Mouse (Mus musculus): ENCODE results near the gene Ttc37.

DNA sequence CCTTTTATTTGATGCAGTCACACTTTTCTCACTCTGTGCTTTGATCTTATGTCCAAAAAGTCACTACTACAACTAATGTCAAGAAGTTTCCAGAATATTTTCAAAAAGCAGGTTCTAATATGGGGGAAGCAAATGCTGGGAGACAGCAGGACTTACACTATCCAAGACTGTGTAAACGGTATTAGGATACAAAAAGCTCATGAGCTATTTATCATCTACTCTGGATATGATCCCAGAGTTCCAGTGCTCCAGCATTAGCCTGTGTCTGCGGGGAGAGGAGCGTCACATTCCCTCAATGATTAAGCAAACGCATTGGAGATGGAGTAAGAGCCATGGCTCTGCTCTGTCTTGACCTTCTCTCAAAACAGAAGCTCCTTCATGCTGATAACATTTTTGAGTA is 101.4 kb downstream of the Ttc37 start:
- TF ChIP-seq CTCF (IDR thresholded peaks at IDR 0.05; ENCODE audit: borderline replicate concordance, insufficient read depth, low read depth, low read length) (no peak), POLR2A (IDR thresholded peaks at IDR 0.05; ENCODE audit: borderline replicate concordance, insufficient read depth, low read length) (no peak)
